Mouse (Mus musculus): ENCODE data around the gene Clic4.

Gene Clic4

DNA sequence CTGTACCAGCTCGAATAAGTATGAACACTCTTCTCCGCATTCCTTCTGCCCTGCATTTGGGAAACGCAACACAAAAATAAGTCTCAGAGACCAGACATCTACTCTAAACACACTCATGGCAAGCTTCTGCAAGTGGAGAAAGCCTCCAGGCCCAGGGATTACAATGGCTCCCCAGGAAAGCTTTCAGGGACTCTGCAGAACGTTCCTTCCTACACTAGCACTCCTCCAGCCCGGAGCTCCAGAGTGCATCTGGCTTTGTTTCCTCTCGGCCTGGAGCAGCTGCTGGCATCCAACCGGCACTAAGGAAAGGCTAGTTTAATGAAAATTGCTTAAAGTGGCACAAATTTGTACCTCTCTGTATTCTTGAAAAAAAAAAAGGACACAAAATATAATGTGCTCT lies 14.1 kb downstream of the Clic4 start:
- in situ Hi-C loops (cut with MboI, MseI) = no loop called here

DNA sequence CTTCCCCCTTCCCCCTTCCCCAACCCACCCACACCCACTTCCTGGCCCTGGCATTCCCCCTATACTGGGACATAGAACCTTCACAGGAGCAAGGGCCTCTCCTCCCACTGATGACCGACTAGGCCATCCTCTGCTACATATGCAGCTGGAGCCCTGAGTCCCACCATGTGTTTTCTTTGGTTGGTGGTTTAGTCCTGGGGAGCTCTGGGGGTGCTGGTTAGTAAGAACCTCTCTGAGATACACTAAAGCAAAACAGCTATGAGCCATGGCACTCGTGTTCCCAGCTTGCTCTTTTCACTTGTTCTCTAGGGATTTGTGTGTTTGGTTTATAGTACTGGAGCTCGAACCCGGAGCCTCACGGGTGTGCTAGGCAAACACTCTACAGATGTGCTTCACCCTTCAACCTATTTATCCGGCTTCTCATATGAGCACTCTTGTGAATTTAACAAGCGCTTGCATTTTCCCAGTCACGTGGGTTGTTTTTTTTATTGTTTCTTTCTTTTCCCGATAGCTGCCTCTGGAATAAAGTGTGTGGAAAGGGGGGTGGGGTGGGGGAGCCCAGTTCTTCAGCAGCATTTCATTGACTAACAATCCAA lies 14.6 kb downstream of the Clic4 start:
- in situ Hi-C loops (cut with MboI, MseI) = no loop called here

DNA sequence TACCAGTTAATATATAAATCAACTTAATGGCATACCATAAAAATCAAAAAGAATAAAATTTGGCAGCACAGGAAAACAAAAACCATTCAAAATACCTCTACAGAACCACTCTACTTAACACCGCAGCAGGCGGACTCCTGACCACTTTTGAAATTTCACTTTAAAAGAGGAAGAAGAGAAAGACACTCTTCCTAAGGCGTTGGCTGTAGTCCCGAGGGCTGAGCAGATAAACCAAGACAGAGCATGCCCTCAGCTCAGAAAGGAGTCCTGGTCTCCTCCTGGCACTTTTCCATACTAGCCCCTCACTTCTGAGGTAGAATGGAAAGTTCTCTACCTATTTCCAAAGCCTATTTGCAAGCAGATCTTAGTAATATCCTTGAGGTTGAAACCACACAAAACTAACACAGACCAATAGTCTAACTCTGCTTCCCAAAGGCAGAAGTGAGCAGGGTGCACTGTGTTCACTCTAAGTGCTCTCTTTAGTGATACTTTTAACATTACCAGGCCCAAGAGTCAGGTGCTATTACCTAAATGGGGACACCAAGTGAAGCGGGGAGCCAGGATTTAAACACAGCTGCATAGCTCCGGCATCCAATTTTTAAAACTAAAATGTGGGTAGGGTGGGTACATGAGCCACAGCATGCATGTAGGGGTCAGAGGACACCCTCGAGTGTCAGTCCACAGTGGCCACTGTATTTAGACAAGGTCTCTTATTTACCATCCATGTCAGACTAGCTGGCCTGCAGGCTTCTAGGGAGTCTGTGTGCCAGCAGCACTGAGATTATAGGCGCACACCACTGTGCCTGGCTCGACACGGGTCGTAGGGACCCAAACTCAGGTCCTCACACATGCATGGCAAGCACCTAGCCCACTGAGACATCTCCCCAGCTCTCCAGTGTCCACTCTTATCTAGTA lies 15.8 kb downstream of the Clic4 start:
- in situ Hi-C loops (cut with MboI, MseI) = no loop called here

DNA sequence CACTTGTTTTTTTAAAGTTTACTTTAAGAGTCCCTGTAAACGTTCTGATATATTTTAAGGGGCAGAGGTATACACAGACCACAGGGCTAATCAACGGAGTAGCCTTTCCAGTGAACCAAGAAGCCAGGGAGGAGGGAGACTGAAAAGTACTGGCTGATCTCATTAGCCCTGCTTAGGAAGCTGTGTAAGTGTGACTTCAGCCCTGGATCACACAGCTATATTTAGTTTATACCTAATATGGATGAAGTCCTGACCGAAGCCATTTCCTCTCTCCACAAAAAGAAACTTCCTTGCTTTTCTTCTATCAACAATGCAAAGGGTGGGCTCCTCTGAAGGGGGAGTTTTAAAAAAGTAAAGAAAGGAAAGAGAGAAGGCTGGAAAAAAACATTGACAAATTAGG lies 17.8 kb downstream of the Clic4 start:
- in situ Hi-C loops (cut with MboI, MseI) = no loop called here

DNA sequence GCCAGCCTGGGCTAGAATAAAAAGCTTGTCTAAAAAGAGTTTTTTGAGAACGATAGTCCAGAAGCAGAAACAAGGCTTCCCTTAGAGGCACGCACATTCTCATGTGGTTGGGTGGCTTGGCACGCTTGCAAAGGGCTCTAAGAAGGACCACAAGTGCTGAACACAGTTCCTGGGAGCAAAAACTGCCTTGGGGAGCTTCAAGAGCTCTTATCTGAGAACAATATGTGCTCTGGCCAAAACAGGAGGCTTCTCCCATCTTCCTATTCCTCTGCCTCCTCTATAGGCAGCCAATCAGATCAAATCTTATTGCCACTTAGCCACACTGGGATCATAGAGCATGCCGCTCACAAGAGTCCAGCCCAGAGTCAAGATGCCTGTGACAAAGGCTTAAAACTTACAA lies 18.3 kb downstream of the Clic4 start:
- in situ Hi-C loops (cut with MboI, MseI) = no loop called here

DNA sequence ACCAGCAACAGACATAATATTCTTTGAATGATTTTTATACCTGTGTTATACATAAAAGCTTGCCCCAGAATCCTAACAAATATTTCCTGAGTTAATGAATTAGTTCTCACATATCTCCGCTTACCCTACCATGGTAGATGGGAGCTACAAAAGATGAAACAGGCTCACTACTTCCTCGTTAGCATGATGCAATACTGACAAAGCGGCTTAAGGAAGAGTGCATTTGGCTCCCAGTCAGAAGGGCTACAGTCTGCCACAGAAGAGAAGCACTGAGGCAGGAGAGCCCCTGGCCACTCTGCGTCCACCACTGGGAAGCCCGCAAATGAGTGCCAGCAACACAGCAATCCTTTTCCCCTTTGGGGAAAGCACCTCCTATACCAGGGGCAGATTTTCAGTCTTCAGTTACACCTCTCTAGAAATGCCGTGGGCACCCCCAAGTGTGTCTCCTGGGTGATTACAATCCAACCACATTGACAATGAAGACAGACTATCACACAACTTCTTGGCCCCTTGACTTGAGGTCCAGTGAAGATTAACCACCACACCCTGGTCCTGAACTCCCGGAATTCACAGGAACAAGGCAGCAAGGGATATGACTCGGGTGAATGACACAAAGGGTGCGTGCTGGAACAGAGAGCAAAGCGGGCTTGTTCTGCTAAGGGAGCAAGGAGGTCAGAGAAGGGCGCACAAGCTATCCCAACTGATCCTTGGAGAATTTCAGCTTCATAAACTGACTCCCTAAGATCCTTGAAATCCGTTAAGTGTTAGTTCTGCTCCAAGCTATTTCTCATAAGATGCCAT lies 19.2 kb downstream of the Clic4 start:
- in situ Hi-C loops (cut with MboI, MseI) = no loop called here

DNA sequence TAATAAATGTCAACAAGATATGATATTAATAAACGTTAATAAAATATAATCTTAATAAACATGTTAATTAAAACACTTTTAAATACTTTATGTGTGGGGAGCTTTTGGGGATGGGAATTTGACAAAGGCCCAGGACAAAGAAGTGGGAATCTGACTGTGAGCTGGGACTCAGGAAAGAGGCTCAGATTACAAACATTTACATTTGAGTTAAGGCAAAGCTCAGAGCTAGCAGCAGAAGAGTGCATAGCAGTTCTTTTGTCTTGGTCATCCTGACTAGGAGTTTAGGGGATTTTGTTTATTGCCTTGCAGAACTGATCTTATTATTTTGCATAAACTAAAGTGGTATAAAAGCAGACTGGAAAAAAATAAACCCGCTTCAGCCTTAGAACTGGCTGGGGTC lies 20.8 kb downstream of the Clic4 start:
- in situ Hi-C loops (cut with MboI, MseI) = no loop called here

DNA sequence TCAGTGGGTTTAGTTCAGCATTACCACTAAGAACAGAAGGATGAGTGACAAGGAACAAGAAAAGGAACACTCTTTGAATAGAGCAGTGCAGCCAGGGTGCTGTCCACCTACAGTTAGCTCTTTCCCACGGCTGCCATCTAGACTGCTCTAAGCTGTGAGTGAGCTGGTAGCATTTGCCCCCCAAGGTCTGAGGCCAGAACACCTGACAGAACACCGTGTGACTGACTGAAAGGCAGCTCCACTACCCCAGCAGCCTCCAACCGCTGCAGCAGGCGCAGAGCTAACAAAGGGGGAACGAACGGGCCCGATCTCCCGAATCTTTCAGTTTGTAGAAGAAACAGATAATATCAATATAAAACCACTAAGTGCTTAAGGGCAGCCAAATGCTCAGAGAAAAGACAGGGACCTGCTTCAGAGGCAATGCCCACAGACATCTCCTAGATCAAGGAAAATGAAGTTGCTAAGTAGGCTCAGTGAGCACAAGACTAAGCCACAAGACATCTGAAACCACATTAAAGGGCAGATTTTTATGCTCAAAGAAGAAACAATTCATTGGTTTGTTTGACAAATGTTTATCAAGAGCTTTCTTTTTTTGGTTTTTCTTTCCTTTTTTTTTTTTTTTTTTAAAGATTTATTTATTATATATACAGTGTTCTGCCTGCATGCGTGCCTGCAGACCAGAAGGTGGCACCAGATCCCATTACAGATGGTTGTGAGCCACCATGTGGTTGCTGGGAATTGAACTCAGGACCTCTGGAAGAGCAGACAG lies 24.2 kb downstream of the Clic4 start:
- in situ Hi-C loops (cut with MboI, MseI) = no loop called here

DNA sequence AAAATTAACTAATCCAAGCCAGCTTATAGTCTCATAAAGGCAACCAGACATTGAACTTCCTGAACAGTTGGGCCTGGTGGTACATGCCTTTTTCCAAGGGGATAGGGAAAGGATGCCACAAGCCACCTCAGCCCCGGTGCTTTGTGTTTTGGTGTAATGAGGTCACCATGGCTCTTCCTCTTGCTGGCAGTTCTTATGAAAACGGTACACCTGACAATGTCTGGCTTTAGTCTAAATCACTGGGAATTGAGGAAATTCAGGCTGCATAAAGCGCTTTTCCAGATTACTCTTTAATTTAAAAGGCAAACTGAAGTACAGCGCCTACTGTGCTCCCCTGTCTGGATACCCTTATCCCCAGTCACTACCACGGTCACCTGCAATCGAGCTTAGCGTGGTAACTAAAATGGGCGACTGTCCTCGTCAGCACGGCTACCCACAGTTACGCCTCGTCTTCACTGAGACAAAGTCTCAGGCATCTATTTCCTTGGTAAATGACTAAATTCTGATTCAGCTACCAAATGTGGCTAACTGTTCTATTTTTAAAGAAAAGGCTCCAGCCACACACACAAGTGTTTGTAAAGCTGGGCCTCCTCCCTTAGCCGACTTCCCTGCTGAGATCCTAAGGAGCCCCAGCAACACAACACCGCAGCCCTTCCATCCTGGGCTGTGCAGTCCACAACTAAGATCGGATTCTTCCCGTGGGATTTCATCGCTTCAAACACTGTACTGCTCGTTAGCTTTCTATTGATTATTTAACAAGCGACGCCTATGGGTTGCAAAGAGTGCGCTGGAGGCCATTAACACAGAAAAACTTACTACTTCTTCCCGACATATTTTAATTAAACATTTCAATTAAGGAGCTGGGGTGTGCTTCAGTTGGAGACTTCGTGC lies 25.5 kb downstream of the Clic4 start:
- in situ Hi-C loops (cut with MboI, MseI) = no loop called here

DNA sequence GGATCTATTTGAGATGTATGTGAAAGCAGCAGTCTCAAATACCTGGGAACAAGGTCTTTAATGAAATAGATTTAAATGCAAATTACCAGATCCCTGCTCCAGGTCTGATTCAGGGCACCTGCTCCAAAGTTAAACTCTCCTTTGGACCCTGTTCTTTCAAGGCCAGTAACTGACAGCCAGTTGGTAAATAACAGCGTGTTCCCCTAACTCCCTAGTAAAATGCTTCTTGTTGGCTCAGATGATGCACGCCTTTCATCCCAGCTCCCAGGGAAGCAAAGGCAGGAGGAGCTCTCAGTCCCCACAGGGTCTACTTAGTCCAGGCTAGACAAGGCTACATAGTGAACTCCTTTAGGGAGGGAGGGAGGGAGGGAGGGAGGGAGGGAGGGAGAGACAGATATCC lies 26.2 kb downstream of the Clic4 start:
- in situ Hi-C loops (cut with MboI, MseI) = no loop called here

DNA sequence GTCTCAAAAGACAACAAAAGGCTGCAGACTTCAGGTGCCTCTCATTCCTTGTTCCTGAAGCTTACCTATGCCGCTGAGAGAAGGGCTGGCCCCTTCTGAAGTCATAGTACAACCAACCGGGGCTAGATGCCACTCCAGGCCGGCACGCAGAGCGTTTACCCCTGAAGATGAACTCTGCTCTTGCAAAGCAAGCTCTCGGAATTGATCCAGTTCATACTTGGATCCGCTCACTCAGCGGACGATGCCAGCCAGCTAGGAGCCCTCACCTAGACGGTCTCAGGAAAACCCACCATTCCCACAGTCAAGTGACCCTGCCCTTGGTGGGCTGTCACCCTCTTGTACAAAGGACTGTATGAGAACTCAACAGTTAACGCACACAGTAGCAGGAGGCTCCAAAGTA lies 26.8 kb downstream of the Clic4 start:
- in situ Hi-C loops (cut with MboI, MseI) = no loop called here

DNA sequence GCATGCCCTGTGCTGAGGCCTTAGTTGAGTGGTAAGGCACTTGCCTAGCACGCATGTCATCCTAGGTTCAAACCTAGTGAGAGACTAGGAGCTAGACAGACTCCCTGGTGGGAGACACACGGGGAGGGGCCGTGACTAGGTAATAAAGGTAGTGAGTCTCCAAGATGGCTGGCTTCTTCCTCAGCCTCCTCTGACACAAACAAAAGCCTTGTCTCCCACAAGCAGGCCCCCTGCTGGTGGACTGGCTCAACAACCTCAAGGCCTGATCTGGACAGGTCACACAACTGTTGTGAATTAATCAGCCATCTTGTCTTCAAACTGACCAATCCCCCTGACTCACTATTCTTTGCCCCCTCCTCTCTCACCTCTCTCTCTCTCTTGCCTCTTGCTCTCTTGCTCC lies 28.3 kb downstream of the Clic4 start:
- in situ Hi-C loops (cut with MboI, MseI) = no loop called here

DNA sequence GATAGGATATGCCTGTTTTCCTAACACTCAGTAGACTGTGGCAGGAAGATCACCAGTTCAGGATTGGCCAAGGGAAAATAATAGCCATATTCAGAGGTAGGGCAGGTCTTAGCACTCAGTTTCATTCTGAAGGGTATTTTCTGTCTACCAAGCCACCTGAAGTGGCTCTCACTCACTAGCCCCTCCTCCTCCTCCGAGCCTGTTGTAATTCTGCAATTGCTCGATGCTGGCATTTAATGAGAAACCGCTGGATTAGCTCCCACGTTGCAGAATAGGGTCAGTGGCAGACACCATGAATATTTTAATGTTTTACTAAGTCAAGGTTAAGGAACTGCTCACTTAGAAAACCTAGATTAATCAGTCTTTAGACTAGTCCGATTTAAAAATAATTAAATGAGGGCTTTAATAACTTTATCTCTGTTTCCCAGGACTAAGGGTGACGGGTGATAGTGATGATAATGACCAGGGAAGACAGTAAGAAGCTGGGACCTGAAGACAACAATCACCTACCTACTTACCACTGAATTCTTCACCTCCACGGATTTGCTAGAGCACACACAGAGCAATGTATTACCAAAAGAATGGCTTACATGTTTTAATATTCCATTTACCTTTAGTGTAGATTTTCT lies 29.6 kb downstream of the Clic4 start:
- in situ Hi-C loops (cut with MboI, MseI) = no loop called here

DNA sequence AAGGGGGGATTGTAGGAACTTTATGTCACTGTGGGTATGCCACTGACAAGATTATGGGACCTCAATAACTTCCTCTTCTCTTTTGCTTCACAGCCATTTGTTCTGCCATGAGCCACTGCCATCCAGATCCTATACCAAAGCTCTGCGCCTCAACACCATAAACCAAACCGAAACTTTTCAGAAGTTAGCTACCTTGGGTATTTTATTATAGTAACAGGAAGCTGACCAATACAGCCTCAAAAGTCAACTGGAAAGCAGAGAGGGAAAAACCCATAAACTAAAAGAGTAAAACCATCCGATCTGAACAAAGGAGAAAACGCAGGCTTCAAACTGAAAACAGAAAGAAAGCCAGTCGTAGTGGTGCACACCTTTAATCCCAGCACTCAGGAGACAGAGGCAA lies 30.2 kb downstream of the Clic4 start:
- in situ Hi-C loops (cut with MboI, MseI) = no loop called here

DNA sequence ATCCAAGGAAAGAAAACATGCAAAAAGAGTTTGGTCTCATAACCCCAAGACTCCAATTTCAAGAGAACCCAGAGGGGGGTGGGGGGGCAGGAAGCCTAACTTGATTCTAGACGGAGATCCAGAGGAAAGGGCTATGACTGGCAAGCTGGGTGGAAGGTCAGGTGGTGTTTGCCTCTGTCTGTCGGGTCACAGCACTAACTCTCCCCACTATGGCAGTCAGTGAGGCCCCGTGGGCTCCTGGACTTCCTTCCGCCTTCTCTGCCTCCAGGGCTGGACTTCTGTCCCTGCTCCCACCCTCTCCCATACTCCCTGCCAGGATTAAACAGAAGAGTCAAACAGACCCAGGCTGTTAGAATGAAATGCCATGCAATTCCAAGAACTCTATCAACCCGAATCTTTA lies 30.9 kb downstream of the Clic4 start:
- in situ Hi-C loops (cut with MboI, MseI) = no loop called here

DNA sequence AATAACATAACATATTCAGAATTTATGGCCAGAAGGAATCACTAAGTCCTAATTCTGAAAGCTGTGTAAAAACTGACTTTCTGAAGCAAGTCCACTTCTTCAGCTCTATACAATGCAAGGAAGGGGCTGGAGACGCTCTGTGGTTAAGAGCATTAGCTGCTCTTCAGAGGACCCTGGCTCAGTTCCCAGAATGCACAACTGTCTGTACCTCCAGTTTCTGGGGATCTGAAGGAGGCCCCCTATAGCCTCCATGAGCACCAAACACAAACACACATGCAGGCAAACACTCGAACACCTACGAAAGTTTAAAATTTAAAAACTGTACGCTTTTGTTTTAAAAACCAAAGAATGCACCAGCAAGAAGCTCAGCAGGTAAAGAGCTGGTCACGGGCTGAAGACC lies 31.5 kb downstream of the Clic4 start:
- in situ Hi-C loops (cut with MboI, MseI) = no loop called here

DNA sequence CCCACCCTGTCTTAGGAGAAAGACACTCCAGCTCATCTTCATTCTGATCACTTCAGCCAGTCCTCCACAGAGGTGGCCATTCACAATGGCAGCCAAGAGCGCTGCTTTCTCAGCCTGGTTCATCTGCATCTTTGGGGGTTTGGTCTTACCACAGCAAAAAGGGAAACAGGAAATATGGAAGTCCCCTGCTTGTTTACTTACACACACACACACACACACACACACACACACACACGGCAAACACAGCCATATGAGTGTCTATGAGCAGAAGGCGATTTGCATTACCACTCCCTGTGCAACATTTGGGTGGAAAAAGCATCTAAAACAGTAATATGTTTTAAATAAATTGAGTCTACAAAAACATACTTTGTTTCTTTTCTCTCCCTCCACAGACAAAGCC lies 32.3 kb downstream of the Clic4 start:
- in situ Hi-C loops (cut with MboI, MseI) = no loop called here

DNA sequence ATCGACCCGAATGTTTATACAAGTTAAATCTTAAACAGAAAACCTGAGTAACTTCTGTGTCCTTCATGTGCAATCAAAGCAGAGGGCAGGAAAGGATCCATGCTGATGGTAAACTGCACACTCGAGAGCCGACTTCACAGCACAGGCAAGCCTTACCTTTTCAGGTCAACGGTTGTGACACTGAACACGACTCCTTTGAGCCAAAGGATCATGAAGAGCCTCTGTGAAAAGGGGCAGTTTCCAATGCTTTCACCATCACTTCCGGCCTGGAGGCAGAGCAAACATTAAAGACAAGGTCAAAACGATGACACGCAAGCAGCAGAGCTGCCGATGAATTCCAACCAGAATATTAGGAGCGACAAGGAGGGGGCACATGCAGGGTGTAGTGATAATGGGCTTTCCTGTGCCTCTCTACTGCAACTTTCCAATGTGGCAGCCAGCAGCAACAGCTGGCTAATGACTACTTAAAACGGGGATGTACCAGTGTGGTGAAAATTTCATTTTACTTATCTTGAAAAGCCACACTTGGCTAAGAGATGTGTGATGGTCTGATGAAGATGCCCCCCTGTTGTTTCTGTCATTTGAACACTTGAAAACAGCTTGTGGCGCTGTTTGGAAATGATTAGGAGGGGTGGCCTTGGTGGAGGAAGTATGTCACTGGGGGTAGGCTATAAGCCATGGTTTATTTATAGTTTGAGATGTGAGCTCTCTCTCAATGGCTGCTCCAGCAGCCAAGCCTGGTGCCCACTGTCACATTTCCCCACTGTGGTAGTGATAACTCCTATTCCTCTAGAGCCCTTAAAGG lies 33.7 kb downstream of the Clic4 start:
- in situ Hi-C loops (cut with MboI, MseI) = no loop called here

DNA sequence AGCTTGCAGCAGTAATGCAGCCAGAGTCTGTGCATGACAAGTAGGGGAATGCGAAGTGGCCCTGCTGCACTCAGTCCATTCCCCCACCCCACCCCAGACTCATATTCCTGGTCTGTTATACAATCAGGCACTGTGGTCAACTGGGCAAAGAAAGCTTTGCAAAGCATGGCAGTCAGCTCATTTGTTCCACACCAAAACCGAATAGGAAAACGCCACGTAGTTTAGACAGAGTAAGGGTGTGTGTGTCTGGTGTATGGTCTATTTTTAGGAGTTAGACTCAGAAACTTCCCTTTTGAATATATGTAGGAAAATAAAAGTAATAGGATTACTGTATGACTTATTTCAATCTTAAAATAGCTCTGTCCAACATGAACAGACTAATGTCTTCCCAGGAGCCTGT lies 36.0 kb downstream of the Clic4 start:
- in situ Hi-C loops (cut with MboI, MseI) = no loop called here

DNA sequence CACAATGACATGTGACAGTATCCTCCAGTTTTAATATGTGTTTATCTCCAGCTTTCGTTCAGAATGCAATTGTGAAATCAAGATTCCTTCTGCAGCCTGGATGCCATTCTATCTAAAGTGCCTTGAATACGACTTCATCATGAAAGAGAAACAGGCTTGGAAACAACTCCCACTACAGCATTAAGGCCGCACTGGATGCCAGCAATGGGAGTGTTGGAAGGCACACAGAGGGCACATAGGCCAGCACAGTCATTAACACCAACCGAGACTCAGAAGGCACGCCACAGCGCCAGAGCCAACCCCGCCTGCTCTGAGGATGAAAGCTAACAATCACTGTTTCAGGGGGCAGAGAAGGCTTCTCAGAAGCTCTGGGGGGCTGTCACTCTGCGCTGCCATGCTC lies 37.1 kb downstream of the Clic4 start:
- in situ Hi-C loops (cut with MboI, MseI) = no loop called here

Measured in T-helper 1 cell (primary cell).